In the genomic region with DNA sequence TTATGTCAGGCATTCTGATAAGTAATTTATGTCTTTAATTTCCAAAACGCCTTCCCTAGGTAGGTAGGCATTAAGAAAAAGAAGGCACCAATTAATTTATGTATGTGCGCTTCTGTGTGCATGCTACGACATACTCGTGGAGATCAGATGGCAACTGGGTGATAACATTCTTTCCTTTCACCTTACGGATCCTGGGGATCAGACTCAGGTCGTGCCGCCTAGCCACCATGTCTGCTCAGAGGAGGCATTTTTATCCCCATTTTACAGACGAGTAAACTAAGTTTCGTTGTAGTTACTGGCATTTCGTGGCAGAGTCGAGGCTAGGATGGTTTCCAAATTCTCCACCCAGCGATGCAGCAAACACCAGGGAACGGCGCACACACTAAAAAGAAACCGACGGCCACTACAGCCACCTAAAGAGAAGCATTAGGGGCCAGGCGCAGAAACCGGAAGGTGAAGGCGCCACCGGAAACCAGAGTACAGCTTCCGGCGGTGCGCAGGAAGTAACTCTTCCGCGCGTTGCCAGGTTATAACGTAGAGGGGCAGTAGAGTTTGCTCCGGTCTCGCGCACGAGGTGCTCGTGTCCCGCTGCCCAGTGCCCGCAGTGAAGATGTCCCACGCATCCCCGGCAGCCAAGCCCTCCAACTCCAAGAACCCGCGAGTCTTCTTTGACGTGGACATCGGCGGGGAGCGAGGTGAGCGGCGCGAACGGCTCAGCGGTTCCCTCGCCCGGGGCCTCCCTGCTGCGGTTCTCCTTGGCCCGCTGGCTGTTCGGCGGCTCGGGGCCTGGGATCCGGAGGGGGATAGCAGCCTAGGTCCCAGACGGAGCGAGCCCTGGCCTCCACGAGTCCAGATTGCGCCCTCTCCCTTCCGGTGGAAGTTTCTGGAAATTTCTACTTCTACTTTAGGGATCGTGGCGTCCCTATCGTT, we compare ENCODE assay signal across 8 mouse cellular contexts. TPM values are rescaled to one million over a fixed set of nuclear protein-coding genes. Genes with fewer than 3 reads are reported as not detected.
DNase-seq lines count a peak whose midpoint lies in the region; ATAC-seq and TF ChIP-seq lines count a peak whose summit lies in the region.

Gene Ppid (plus strand): TSS at position 480 of the 930 bp plus-strand sequence.

- H3K27me3 ChIP-seq in embryonic facial prominence, embryonic 14.5 days (replicated peaks; ENCODE audit: control insufficient read depth, insufficient read depth, low read length), result no peaks in the 10 kb centered on the region
- H3K27me3 ChIP-seq in myocyte (ENCODE audit: control insufficient read depth, insufficient read depth, insufficient read length), result no peaks in the 10 kb centered on the region
- H3K27me3 ChIP-seq in splenic B cell, adult 2 months (ENCODE audit: control insufficient read depth, insufficient read depth, low read length, poor library complexity, severe bottlenecking), result no peaks in the 10 kb centered on the region

- WGBS in embryonic facial prominence, embryonic 14.5 days, result 3% methylated on average over 55 of the region's 63 CpGs

- peak within 1 kb of the TSS; percentile 85 for H3K27ac ChIP-seq in embryonic facial prominence, embryonic 14.5 days (replicated peaks; ENCODE audit: low read depth, low read length)

- peak; percentile 91 for DNase-seq in 416B (ENCODE audit: low read depth)
- peak; percentile 30 to 57 for DNase-seq in adrenal gland, postnatal 4 days (ENCODE audit: low spot score in 2 of 2)
- DNase-seq in embryonic facial prominence, embryonic 14.5 days (ENCODE audit: low spot score), result peak; percentile 94
- DNase-seq in heart, adult 8-10 months (ENCODE audit: low spot score), result peak; percentile 76
- DNase-seq in kidney, adult 9 months, result peak; percentile 78
- DNase-seq in liver, result peak; percentile 89
- peak; percentile 87 for DNase-seq in splenic B cell, adult 2 months (ENCODE audit: low read depth, low spot score)

- peaks cover 9% of the 10 kb centered on the region; the same call in 1 of the 2 replicates for H3K4me1 ChIP-seq in embryonic facial prominence, embryonic 14.5 days (ENCODE audit: control insufficient read depth, insufficient read depth, low read length)

- H3K36me3 ChIP-seq in embryonic facial prominence, embryonic 14.5 days (ENCODE audit: control insufficient read depth, insufficient read depth, low read length), result peaks cover 27% of the 10 kb centered on the region
- H3K36me3 ChIP-seq in myocyte (ENCODE audit: control insufficient read depth, insufficient read depth), result peaks cover 24% of the 10 kb centered on the region
- H3K36me3 ChIP-seq in splenic B cell, adult 2 months (ENCODE audit: control insufficient read depth, insufficient read depth, low read length, poor library complexity, severe bottlenecking), result peaks cover 2% of the 10 kb centered on the region

- peak within 1 kb of the TSS; percentile 94 for H3K4me3 ChIP-seq in embryonic facial prominence, embryonic 14.5 days (ENCODE audit: low read depth, low read length)
- peak within 1 kb of the TSS; percentile 94 for H3K4me3 ChIP-seq in myocyte

- H3K4me2 ChIP-seq in embryonic facial prominence, embryonic 14.5 days (ENCODE audit: low read depth, low read length), result peak within 1 kb of the TSS; percentile 75
- H3K4me2 ChIP-seq in myocyte (ENCODE audit: low read depth), result peak within 1 kb of the TSS; percentile 88

- peak; percentile 89 for ATAC-seq in embryonic facial prominence, embryonic 14.5 days (ENCODE audit: low read depth)

- no peaks in the 10 kb centered on the region for H3K9me3 ChIP-seq in embryonic facial prominence, embryonic 14.5 days (ENCODE audit: control insufficient read depth, low read length)

- peaks cover 42% of the 10 kb centered on the region for H3K79me2 ChIP-seq in myocyte (ENCODE audit: control insufficient read depth, insufficient read depth)

- H3K9ac ChIP-seq in embryonic facial prominence, embryonic 14.5 days (ENCODE audit: low read depth, low read length), result peak within 1 kb of the TSS; percentile 92

- H3ac ChIP-seq in myocyte (ENCODE audit: control insufficient read depth, insufficient read length), result peak within 1 kb of the TSS; percentile 66

- peak; percentile 92 for TF ChIP-seq POLR2A in myocyte (IDR thresholded peaks at IDR 0.05; ENCODE audit: insufficient read length, low read depth)

TF ChIP-seq in myocyte, 11 proteins besides CTCF, POLR2A, EP300 and RAD21:
- TF ChIP-seq REST (IDR thresholded peaks at IDR 0.05; ENCODE audit: insufficient read depth, insufficient read length), result no peak
- no peak for TF ChIP-seq MAX (IDR thresholded peaks at IDR 0.05; ENCODE audit: low read depth)
- peak in 1 of 3 experiments; percentile 4 for TF ChIP-seq MYOG (IDR thresholded peaks at IDR 0.05; ENCODE audit: control insufficient read depth in 1 of 3, insufficient read depth in 1 of 3, insufficient read length in 2 of 3, low read depth in 2 of 3)
- peak; percentile 97 for TF ChIP-seq POLR2AphosphoS2 (IDR thresholded peaks at IDR 0.05; ENCODE audit: insufficient read length, low read depth)

RNA-seq across cellular contexts. Expression of gene Ppid, which starts in this region (rescaled TPM):
- total RNA-seq in adrenal gland, postnatal 4 days (2021), result 10 to 100 TPM; 50.3 to 56.2 TPM
- 155 and 167 TPM in 2 replicates for polyA plus RNA-seq in embryonic facial prominence, embryonic 14.5 days (2014; fragmentation: Nextera tagmentation; extraction: Ambion mirVana)
- total RNA-seq in heart, adult 8-10 months (2022), result 10 to 100 TPM; 37.7 to 45.5 (median 41.7) TPM
- 32.1 TPM for polyA plus RNA-seq in myocyte (2012; fragmentation: generic; extraction: Trizol)

Comparison
In these comparisons a context has a peak if more than half of its experiments do, and no peak if none do; other contexts are left out.
1. Peak in every context shown above with its lines: DNase-seq, ATAC-seq, H3K4me3 ChIP-seq and H3K27ac ChIP-seq.
2. DNase-seq: peak in every context shown above with its lines; median percentile 94 in embryonic facial prominence, embryonic 14.5 days; 91 in 416B; 89 in liver; 87 in splenic B cell, adult 2 months; 78 in kidney, adult 9 months; 76 in heart, adult 8-10 months; 44 in adrenal gland, postnatal 4 days.